Mouse (Mus musculus) E14TG2a.4 (cell line): ENCODE data around the gene Slc40a1.

Experiments used
- H3K27me3 ChIP-seq: 2 replicates; pipeline ENCODE4 v1.6.1; 2014; ENCODE audit warnings: low read length, control low read depth; ENCODE audit not compliant: insufficient read depth
- H3K36me3 ChIP-seq: 2 replicates; pipeline ENCODE4 v1.6.1; 2014; ENCODE audit warnings: low read length, control low read depth; ENCODE audit not compliant: insufficient read depth
- H3K4me1 ChIP-seq: replicated peaks from 2 replicates; pipeline ENCODE4 v1.6.1; 2014; ENCODE audit warnings: low read depth, low read length, control low read depth
- H3K4me3 ChIP-seq: replicated peaks from 2 replicates; pipeline ENCODE4 v1.5.1; 2014; ENCODE audit warnings: mild to moderate bottlenecking, low read length
- H3K9me3 ChIP-seq: 2 replicates; pipeline ENCODE4 v1.6.1; 2014; ENCODE audit warnings: low read length, control low read depth
- CTCF ChIP-seq: conservative IDR thresholded peaks from 2 replicates; pipeline ENCODE4 v1.5.1; 2014; ENCODE audit warnings: low read length
- NANOG ChIP-seq: IDR thresholded peaks from 2 replicates; pipeline ENCODE4 v1.6.1; 2014; ENCODE audit warnings: borderline replicate concordance, low read length, mixed read lengths
- POU5F1 ChIP-seq: IDR thresholded peaks from 2 replicates; pipeline ENCODE4 v1.6.1; 2014; ENCODE audit warnings: low read length, borderline replicate concordance

Slc40a1 gene

GRCm38 (mm10) chr1:45881228-45881832 lies 45.0 kb downstream of the Slc40a1 start:
- Histone ChIP-seq H3K4me3 (no peak overlapping the region), H3K27me3 (no peaks in the 10 kb centered on the region), H3K9me3 (no peaks in the 10 kb centered on the region), H3K36me3 (no peaks in the 10 kb centered on the region), H3K4me1 (peaks cover 27% of the 10 kb centered on the region)
- no peak for TF ChIP-seq POU5F1
- TF ChIP-seq NANOG, result no peak
- TF ChIP-seq CTCF, result no peak

- peaks cover 19% of the 10 kb centered on the region for H3K4me1 ChIP-seq
- TF ChIP-seq CTCF, result no peak
- no peak for TF ChIP-seq POU5F1
- TF ChIP-seq NANOG, result no peak
- no peaks in the 10 kb centered on the region for H3K36me3 ChIP-seq
- no peak overlapping the region for H3K4me3 ChIP-seq
- H3K27me3 ChIP-seq, result no peaks in the 10 kb centered on the region
- H3K9me3 ChIP-seq, result no peaks in the 10 kb centered on the region
These were observed 48.9 kb downstream of the Slc40a1 start for GRCm38 (mm10) chr1:45877463-45877862.

- Histone ChIP-seq H3K4me3 (no peak overlapping the region), H3K36me3 (no peaks in the 10 kb centered on the region), H3K27me3 (no peaks in the 10 kb centered on the region), H3K4me1 (peaks cover 11% of the 10 kb centered on the region), H3K9me3 (no peaks in the 10 kb centered on the region)
- no peak for TF ChIP-seq NANOG
- no peak for TF ChIP-seq POU5F1
- no peak for TF ChIP-seq CTCF
These were observed 49.7 kb downstream of the Slc40a1 start for GRCm38 (mm10) chr1:45876450-45877198.

GRCm38 (mm10) chr1:45875640-45876039 lies 50.7 kb downstream of the Slc40a1 start:
- TF ChIP-seq NANOG (no peak), CTCF (no peak), POU5F1 (no peak)
- Histone ChIP-seq H3K27me3 (no peaks in the 10 kb centered on the region), H3K4me1 (peaks cover 7% of the 10 kb centered on the region), H3K4me3 (no peak overlapping the region), H3K9me3 (no peaks in the 10 kb centered on the region), H3K36me3 (no peaks in the 10 kb centered on the region)

- no peaks in the 10 kb centered on the region for H3K9me3 ChIP-seq
- TF ChIP-seq CTCF, result no peak
- no peak for TF ChIP-seq POU5F1
- no peak for TF ChIP-seq NANOG
- H3K4me3 ChIP-seq, result no peak overlapping the region
- H3K36me3 ChIP-seq, result no peaks in the 10 kb centered on the region
- H3K27me3 ChIP-seq, result no peaks in the 10 kb centered on the region
- H3K4me1 ChIP-seq, result peaks cover 5% of the 10 kb centered on the region
These were observed 53.1 kb downstream of the Slc40a1 start for GRCm38 (mm10) chr1:45873250-45873649.

GRCm38 (mm10) chr1:45868479-45869137 lies 57.7 kb downstream of the Slc40a1 start:
- no peaks in the 10 kb centered on the region for H3K36me3 ChIP-seq

GRCm38 (mm10) chr1:45868050-45868449 lies 58.3 kb downstream of the Slc40a1 start:
- TF ChIP-seq NANOG (no peak), CTCF (no peak), POU5F1 (no peak)
- Histone ChIP-seq H3K9me3 (no peaks in the 10 kb centered on the region), H3K36me3 (no peaks in the 10 kb centered on the region), H3K4me3 (no peak overlapping the region), H3K4me1 (peaks cover 24% of the 10 kb centered on the region), H3K27me3 (no peaks in the 10 kb centered on the region)

More at GRCm38 (mm10) chr1:45868479-45869137, 57.7 kb downstream of the Slc40a1 start:
- Histone ChIP-seq H3K4me1 (peaks cover 28% of the 10 kb centered on the region), H3K9me3 (no peaks in the 10 kb centered on the region), H3K4me3 (no peak overlapping the region), H3K27me3 (no peaks in the 10 kb centered on the region)
- TF ChIP-seq CTCF (no peak), NANOG (no peak), POU5F1 (no peak)

- Histone ChIP-seq H3K4me3 (no peak overlapping the region), H3K9me3 (no peaks in the 10 kb centered on the region), H3K27me3 (no peaks in the 10 kb centered on the region), H3K4me1 (peaks cover 24% of the 10 kb centered on the region), H3K36me3 (no peaks in the 10 kb centered on the region)
- TF ChIP-seq NANOG (no peak), POU5F1 (no peak), CTCF (no peak)
These were observed 59.9 kb downstream of the Slc40a1 start for GRCm38 (mm10) chr1:45866288-45867018.
